Mouse (Mus musculus) MEL (cell line): Measurements from ENCODE around the gene Hnrnph3. TPM values are rescaled to one million over a fixed set of nuclear protein-coding genes. Genes with fewer than 3 reads are reported as not detected.

Experiments used
- DNase-seq: peaks from one replicate; pipeline ENCODE4 v3.0.0; 2011; ENCODE audit warnings: low read depth, low spot score
- H3K27ac ChIP-seq: 2 replicates; pipeline ENCODE4 v1.5.1; 2012; ENCODE audit warnings: low read depth, mild to moderate bottlenecking, control low read depth, low read length, moderate library complexity; ENCODE audit not compliant: control insufficient read depth
- H3K27me3 ChIP-seq, 2 experiments: fragments of 150-350 bp in 1 of 2; sonication (generic) in 1 of 2; 2 replicates each; pipeline ENCODE4 v1.6.1; 2012; ENCODE audit warnings: low read length in 2 of 2, mild to moderate bottlenecking in 2 of 2, improper control_type of control experiment in 1 of 2, moderate library complexity in 1 of 2; ENCODE audit not compliant: insufficient read depth in 2 of 2, control insufficient read depth in 1 of 2
- H3K36me3 ChIP-seq, 2 experiments: 2 replicates each; pipeline ENCODE4 v1.6.1; 2012 to 2014; ENCODE audit warnings: low read length in 2 of 2, improper control_type of control experiment in 1 of 2, inconsistent platforms in 1 of 2, mild to moderate bottlenecking in 1 of 2; ENCODE audit not compliant: insufficient read depth in 2 of 2, control insufficient read depth in 1 of 2
- H3K4me1 ChIP-seq, 2 experiments: fragments of 150-350 bp in 1 of 2; sonication (generic) in 1 of 2; 2 replicates each; pipeline ENCODE4 v1.6.1; 2012; ENCODE audit warnings: low read length in 2 of 2, improper control_type of control experiment in 1 of 2, mild to moderate bottlenecking in 1 of 2; ENCODE audit not compliant: insufficient read depth in 2 of 2, control insufficient read depth in 1 of 2
- H3K4me3 ChIP-seq, 2 experiments: fragments of 150-350 bp in 1 of 2; sonication (generic) in 1 of 2; 2 replicates each; pipeline ENCODE4 v1.5.1; 2012; ENCODE audit warnings: low read depth in 2 of 2, low read length in 2 of 2, mild to moderate bottlenecking in 2 of 2, moderate library complexity in 2 of 2, control low read depth in 1 of 2, improper control_type of control experiment in 1 of 2; ENCODE audit not compliant: control insufficient read depth in 1 of 2, insufficient read depth in 1 of 2
- H3K79me2 ChIP-seq: 2 replicates; pipeline ENCODE4 v1.6.1; 2012; ENCODE audit warnings: mild to moderate bottlenecking, low read length, moderate library complexity; ENCODE audit not compliant: control insufficient read depth, poor library complexity, insufficient read depth
- H3K9ac ChIP-seq: 2 replicates; pipeline ENCODE4 v1.6.1; 2012; ENCODE audit warnings: low read depth, mild to moderate bottlenecking, control low read depth, low read length, moderate library complexity; ENCODE audit not compliant: control insufficient read depth, poor library complexity, severe bottlenecking
- H3K9me3 ChIP-seq: fragments of 150-350 bp; sonication (generic); replicated peaks from 2 replicates; pipeline ENCODE4 v1.6.1; 2012; ENCODE audit warnings: mild to moderate bottlenecking, low read length, improper control_type of control experiment, moderate library complexity; ENCODE audit not compliant: insufficient read depth
- CHD1 ChIP-seq: IDR thresholded peaks from 2 replicates; pipeline ENCODE4 v1.6.1; 2012; ENCODE audit warnings: low read depth, mild to moderate bottlenecking, inconsistent platforms, low read length, improper control_type of control experiment
- EP300 ChIP-seq, 2 experiments: IDR thresholded peaks; 2 replicates each; pipeline ENCODE4 v1.6.1; 2011; ENCODE audit warnings: improper control_type of control experiment in 2 of 2, low read length in 2 of 2, low read depth in 1 of 2, mild to moderate bottlenecking in 1 of 2
- MAZ ChIP-seq: IDR thresholded peaks from 2 replicates; pipeline ENCODE4 v1.6.1; 2012; ENCODE audit warnings: low read depth, mild to moderate bottlenecking, inconsistent platforms, low read length, improper control_type of control experiment
- MYB ChIP-seq: IDR thresholded peaks from 2 replicates; pipeline ENCODE4 v1.6.1; 2011; ENCODE audit warnings: mild to moderate bottlenecking, low read depth, low read length, improper control_type of control experiment
- POLR2A ChIP-seq, 2 experiments: IDR thresholded peaks; 2 replicates each; pipeline ENCODE4 v1.6.1; 2011 to 2012; ENCODE audit warnings: low read length in 2 of 2, mild to moderate bottlenecking in 2 of 2, control low read depth in 1 of 2, improper control_type of control experiment in 1 of 2, low read depth in 1 of 2, moderate library complexity in 1 of 2; ENCODE audit not compliant: control insufficient read depth in 1 of 2, insufficient read depth in 1 of 2, poor library complexity in 1 of 2
- POLR2AphosphoS2 ChIP-seq: IDR thresholded peaks from 2 replicates; pipeline ENCODE4 v1.6.1; 2011; ENCODE audit warnings: low read length, improper control_type of control experiment
- POLR2AphosphoS5 ChIP-seq: IDR thresholded peaks from 2 replicates; pipeline ENCODE4 v1.6.1; 2012; ENCODE audit warnings: low read depth, borderline replicate concordance, mild to moderate bottlenecking, inconsistent platforms, low read length, moderate library complexity, mixed read lengths
- TCF12 ChIP-seq: IDR thresholded peaks from 2 replicates; pipeline ENCODE4 v1.6.1; 2014; ENCODE audit warnings: low read depth, mild to moderate bottlenecking, inconsistent platforms, low read length, improper control_type of control experiment, moderate library complexity
- USF1 ChIP-seq: IDR thresholded peaks from 2 replicates; pipeline ENCODE4 v1.6.1; 2014; ENCODE audit warnings: low read depth, mild to moderate bottlenecking, inconsistent platforms, low read length, improper control_type of control experiment, moderate library complexity
- USF2 ChIP-seq, 2 experiments: IDR thresholded peaks; 2 replicates each; pipeline ENCODE4 v1.6.1; 2011 to 2012; ENCODE audit warnings: improper control_type of control experiment in 2 of 2, low read length in 2 of 2, borderline replicate concordance in 1 of 2, inconsistent platforms in 1 of 2, low read depth in 1 of 2, mild to moderate bottlenecking in 1 of 2; ENCODE audit not compliant: insufficient read depth in 1 of 2
- polyA plus RNA-seq, 2 experiments: library from polyadenylated mRNA; stranded (reverse) in 1 of 2; unstranded in 1 of 2; fragments of >175 nt in 1 of 2; fragments of >200 nt in 1 of 2; gene quantifications; 2 replicates each; pipeline versions ENCODE4 v1.2.1 to v1.2.4; 2012; ENCODE audit warnings: low replicate concordance in 2 of 2, low read depth in 1 of 2; ENCODE audit not compliant: insufficient read length in 2 of 2, insufficient read depth in 1 of 2, missing spikeins in 1 of 2
- total RNA-seq: library from RNA; depleted of rRNA; stranded (reverse); fragments of 300-350 nt; gene quantifications from 2 replicates; pipeline ENCODE4 v1.2.3, GENCODE M21; 2012; rRNA removed

Gene Hnrnph3
- total and polyA plus RNA-seq, 3 experiments = 11.5 to 62.4 TPM; not detected in 1

DNA sequence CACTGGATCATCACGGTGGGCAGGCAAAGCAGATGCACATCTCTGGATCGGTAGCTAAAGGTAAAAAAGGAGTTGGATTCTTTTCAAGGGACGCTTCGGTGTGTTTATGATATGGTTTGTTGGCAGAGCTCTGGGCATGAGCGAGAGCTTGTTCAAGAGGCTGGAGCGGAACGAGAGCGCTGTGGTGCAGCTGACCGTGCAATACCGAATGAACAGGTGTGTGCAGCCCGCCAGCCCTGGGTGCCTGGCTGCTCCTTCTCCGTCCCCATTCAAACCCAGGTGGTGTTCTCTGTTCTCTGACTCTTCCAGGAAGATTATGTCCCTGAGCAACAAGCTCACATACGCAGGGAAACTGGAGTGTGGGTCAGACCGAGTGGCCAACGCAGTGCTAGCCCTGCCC, 57.7 kb downstream of the Hnrnph3 start:
- no peaks in the 10 kb centered on the region for H3K27me3 ChIP-seq
- no peak overlapping the region for H3K27ac ChIP-seq
- H3K9me3 ChIP-seq = no peaks in the 10 kb centered on the region
- no peak overlapping the region for H3K9ac ChIP-seq
- H3K79me2 ChIP-seq = no peaks in the 10 kb centered on the region
- H3K4me3 ChIP-seq = no peak overlapping the region
- H3K4me1 ChIP-seq = no peaks in the 10 kb centered on the region
- TF ChIP-seq POLR2A (IDR thresholded peaks at IDR 0.05; ENCODE audit: control insufficient read depth in 1 of 2, insufficient read depth in 1 of 2, low read depth in 1 of 2, low read length in 2 of 2, poor library complexity in 1 of 2) = no peak
- TF ChIP-seq EP300 (IDR thresholded peaks at IDR 0.05; ENCODE audit: low read depth in 1 of 2, low read length in 2 of 2) = no peak
- no peak for TF ChIP-seq USF2 (IDR thresholded peaks at IDR 0.05; ENCODE audit: borderline replicate concordance in 1 of 2, insufficient read depth in 1 of 2, low read depth in 1 of 2, low read length in 2 of 2)
- TF ChIP-seq MYB = no peak
- TF ChIP-seq USF1 = no peak
- peaks cover 0 to 5% of the 10 kb centered on the region in 2 experiments; a peak in 2 of 4 replicates for H3K36me3 ChIP-seq
- DNase-seq = no peak

DNA sequence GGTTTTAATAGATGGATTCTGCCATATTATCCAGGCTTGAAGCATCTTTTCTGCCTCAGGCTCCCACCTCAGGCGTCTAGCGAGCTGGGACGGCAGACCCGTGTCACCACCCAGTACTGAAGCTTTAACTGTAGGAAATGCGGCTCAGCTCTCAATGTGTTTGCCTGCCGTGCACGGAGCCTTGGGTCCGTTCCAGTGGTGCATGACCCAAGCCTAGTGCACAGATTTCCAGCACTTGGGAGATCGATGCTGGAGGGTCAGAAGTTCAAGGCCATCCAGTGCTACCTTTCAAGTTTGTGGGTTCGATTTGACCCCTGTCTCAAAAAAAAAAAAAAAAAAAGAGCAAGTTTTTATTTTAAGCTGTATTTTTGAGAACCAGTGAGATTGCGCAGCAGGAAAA, 58.2 kb downstream of the Hnrnph3 start:
- DNase-seq = no peak
- H3K27ac ChIP-seq = no peak overlapping the region
- TF ChIP-seq POLR2A (IDR thresholded peaks at IDR 0.05; ENCODE audit: control insufficient read depth in 1 of 2, insufficient read depth in 1 of 2, low read depth in 1 of 2, low read length in 2 of 2, poor library complexity in 1 of 2) (no peak), POLR2AphosphoS5 (no peak), TCF12 (no peak), MYB (no peak), CHD1 (no peak), MAZ (no peak), POLR2AphosphoS2 (no peak), EP300 (IDR thresholded peaks at IDR 0.05; ENCODE audit: low read depth in 1 of 2, low read length in 2 of 2) (no peak)
- TF ChIP-seq, all 39 proteins: peak for 0
- H3K4me1 ChIP-seq = no peaks in the 10 kb centered on the region
- no peaks in the 10 kb centered on the region for H3K9me3 ChIP-seq
- H3K79me2 ChIP-seq = no peaks in the 10 kb centered on the region
- no peak overlapping the region for H3K4me3 ChIP-seq
- peaks cover 0 to 6% of the 10 kb centered on the region in 2 experiments; a peak in 2 of 4 replicates for H3K36me3 ChIP-seq
- no peaks in the 10 kb centered on the region for H3K27me3 ChIP-seq
- no peak overlapping the region for H3K9ac ChIP-seq

Other genes with a start within 250 kb of the Hnrnph3 start
- gene Ccar1, start 231.9 kb downstream of the Hnrnph3 start, total RNA-seq = 41.5 and 46.4 TPM in 2 replicates
- 10 to 100 TPM; 65.4 to 66.8 TPM for gene Ccar1, start 231.9 kb downstream of the Hnrnph3 start, polyA plus RNA-seq
- 0.03 and 0.08 TPM in 2 replicates for gene Tet1, start 115.2 kb downstream of the Hnrnph3 start, total RNA-seq
- gene Tet1, start 115.2 kb downstream of the Hnrnph3 start, polyA plus RNA-seq = under 1 TPM in 1 of 2 experiments, not detected in 1; 0.08 TPM
- gene Slc25a16, start 103.6 kb downstream of the Hnrnph3 start, total RNA-seq = 7.7 and 8.3 TPM in 2 replicates
- gene Slc25a16, start 103.6 kb downstream of the Hnrnph3 start, polyA plus RNA-seq = 10 to 100 TPM in 1 of 2 experiments, not detected in 1; 12.1 TPM
- 28.0 and 30.3 TPM in 2 replicates for gene Dna2, start 77.2 kb downstream of the Hnrnph3 start, total RNA-seq
- gene Dna2, start 77.2 kb downstream of the Hnrnph3 start, polyA plus RNA-seq = 10 to 100 TPM in 1 of 2 experiments, not detected in 1; 40.9 TPM
- 1.2 and 1.8 TPM in 2 replicates for gene Rufy2, start 44.0 kb downstream of the Hnrnph3 start, total RNA-seq
- gene Rufy2, start 44.0 kb downstream of the Hnrnph3 start, polyA plus RNA-seq = 1 to 10 TPM in 1 of 2 experiments, not detected in 1; 2.6 TPM
- gene Pbld2, start 98 bp upstream of the Hnrnph3 start, total RNA-seq = 0.13 and 0.15 TPM in 2 replicates
- under 1 TPM in 1 of 2 experiments, not detected in 1; 0.15 TPM for gene Pbld2, start 98 bp upstream of the Hnrnph3 start, polyA plus RNA-seq
- gene Pbld1, start 35.9 kb upstream of the Hnrnph3 start, total RNA-seq = 0.50 and 0.95 TPM in 2 replicates
- gene Pbld1, start 35.9 kb upstream of the Hnrnph3 start, polyA plus RNA-seq = under 1 TPM in 1 of 2 experiments, not detected in 1; 0.47 TPM
- gene Atoh7, start 75.4 kb upstream of the Hnrnph3 start, total RNA-seq = not detected in 2 replicates
- gene Atoh7, start 75.4 kb upstream of the Hnrnph3 start, polyA plus RNA-seq = not detected
- gene Mypn, start 179.7 kb upstream of the Hnrnph3 start, total RNA-seq = not detected in 2 replicates
- gene Mypn, start 179.7 kb upstream of the Hnrnph3 start, polyA plus RNA-seq = not detected
- 37.1 and 38.6 TPM in 2 replicates for gene Herc4, start 219.6 kb upstream of the Hnrnph3 start, total RNA-seq
- gene Herc4, start 219.6 kb upstream of the Hnrnph3 start, polyA plus RNA-seq = 100 to 1,000 TPM in 1 of 2 experiments, 10 to 100 TPM in 1; 57.1 to 140 TPM